Mouse (Mus musculus) cerebellum, adult (tissue): Measurements from ENCODE around the gene Bmyc.
"Not testable (repeated sequence)": the region's sequence is repeated elsewhere in the genome, so short reads cannot be mapped to it uniquely, and the experiment has no call there.

ENCODE experiments used
- ATAC-seq: cut with Nextera tagmentation; 2 replicates; pipeline ENCODE4 v1.9.2; 2017; ENCODE audit warnings: mild to moderate bottlenecking, moderate library complexity, mixed read lengths; ENCODE audit not compliant: insufficient number of reproducible peaks, low FRiP score, low TSS enrichment

Gene Bmyc

DNA sequence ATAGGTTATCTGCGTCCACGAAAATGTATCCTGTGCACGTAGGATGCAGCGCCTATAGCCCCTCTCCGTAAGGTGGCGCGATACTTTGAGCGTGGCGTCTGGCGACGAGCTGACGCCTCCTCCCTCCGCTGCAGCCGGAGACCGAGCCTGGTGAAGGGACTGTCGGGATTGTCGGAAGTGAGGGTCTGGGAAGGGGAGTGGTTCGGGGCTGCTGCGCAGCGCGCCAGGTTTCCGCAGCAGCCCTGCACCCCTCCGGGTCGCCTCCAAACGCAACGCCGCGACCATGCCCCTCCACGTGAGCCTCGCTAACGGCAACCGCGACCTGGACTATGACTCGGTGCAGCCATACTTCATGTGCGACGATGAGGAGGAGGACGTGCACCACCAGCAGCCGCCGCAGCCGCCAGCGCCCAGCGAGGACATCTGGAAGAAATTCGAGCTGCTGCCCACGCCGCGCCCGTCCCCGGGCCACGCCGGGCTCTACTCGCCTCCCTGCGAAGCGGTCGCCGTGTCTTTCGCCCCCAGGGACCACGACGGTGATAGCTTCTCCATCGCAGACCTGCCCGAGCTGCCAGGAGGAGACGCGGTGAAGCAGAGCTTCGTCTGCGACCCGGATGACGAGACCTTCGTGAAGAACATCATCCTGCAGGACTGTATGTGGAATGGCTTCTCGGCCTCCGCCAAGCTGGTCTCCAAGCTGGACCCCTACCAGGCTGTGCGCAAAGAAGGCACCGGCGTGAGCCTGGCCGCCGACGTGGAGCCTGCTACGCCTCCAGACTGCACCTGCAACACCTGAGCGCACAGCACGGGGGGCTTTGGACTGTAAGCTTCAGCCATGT is at the start of gene Bmyc:
Gene Bmyc (plus strand): TSS at position 97 of the 839 bp plus-strand sequence.
- ATAC-seq, result peak; percentile 91

DNA sequence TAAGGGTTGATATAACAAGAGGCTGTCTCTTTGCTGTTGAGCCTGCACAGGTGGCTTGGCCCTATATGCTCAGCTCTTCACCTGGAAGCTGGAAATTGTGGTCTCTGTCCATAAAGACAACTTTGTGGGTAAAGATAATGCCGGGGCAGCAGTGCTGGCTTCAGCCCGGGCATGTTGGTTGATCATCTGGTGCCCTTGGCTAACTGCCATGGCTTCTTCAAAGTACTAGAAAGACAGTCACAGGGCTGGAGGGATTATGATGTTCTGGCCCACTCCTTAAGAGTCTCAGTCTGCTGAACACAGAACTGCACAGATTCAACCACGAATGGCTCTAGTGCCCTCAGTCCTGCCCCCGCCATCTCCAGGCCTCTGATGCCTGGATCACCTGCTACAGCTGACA is 49.3 kb upstream of the Bmyc start:
- no peak for ATAC-seq

DNA sequence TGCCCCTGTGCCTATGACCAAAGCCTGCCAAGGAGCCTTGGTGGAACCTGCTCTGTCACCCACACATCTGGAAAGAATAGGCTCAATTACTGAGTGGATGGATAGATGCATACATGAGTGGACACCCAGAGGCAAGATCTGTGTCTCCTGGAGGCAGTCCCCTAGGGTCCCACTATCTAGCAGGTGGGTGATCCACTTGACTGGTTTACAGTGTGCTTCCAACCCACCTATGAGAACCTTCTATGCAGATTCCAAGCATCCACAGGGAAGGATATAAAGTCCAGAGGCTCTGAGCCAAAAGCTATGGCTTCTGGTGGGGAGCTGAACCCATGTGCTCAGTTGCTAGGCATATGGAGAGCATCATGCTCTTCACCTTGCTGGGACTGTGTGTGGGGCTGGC is 48.9 kb upstream of the Bmyc start, which contains the start of gene Lcn5:
Gene Lcn5 (plus strand): TSS at position 301 of the 400 bp plus-strand sequence.
- no peak for ATAC-seq

DNA sequence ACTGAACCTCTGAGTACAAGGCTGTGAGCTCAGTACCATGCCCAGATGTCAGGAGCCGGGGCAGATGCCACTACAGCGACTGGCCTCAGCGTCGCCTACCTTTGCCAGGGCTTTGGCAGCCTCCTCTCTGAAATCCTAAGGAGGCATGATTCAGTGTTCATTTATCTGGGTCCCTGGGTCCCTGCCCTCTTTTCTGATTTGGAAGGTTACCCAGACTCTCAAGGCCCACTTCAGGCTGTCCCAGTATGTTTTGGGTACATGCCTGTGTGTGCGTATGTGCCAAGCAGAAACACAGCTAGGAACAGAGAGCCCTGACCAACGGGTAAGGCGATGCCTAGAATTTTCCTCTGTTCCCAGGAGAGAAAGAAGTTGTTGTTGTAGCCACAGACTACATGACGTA is 46.3 kb upstream of the Bmyc start:
- no peak for ATAC-seq

DNA sequence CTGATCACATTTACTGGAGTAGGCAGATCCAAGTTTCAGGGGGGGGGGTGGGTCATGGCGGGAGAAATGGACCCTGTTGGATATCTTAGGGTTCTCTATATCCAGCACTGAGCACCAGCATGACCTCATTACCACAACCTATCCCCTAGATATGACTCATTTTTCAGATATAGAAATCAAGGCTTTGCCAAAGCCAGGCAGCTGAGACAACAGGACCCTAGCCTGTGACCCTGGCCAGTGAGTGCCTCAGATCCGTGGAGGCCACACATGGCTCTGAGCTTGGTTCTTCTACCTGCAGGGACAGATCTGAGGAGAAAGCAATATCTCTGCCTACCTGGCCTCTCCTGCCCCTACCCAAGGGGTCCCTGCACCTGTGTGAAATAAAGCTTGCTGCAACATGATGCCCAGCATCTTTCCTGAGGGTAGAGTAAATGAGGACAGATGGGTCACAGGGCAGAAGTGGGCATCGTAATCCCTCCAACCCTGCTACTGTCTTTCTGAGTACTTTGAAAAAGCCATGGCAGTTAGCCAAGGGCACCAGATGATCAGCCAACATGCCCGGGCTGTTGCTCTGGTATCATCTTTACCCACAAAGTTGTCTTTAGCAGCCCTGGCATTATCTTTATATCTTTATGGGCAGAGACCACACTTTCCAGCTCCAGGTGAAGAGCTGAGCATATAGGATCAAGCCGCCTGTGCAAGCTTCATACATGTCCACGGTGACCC is 45.1 kb upstream of the Bmyc start:
- ATAC-seq, result no peak

DNA sequence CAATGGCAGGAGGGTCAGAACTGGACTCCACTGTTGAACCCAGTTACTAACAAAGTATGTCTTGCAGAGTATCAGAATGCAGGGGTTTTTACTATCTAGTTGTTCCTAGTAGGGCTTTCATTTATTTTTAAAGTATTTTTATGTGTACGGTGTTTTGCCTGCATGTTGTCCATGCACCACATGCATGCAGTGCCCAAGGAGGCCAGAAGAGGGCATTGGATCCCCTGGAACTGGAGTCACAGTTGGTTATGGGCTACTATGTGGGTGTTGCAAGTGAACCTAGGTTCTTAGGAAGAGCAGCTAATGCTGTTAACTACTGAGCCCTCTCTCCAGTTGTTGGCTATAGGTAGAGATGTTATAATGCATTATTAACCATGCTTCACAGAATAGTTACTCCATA is 43.0 kb upstream of the Bmyc start:
- ATAC-seq, result no peak

DNA sequence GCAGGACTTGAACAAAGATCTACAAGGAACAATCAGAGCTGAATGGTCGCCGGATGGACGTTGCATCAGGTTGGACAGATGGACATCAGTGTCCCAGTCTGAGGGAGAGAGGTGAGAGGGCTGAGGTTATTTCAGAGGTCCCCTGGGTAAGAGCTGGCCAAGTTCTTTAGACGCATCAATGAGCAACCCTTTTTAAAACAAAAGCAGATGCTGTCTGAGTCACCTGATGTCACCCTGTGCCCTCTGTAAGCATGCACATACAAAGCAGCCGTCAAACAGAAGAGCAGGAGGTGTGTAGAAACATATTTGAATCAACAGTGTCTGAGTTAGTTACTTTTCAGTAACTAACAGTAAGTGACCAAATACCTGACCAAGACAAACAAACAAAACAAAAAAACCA is 42.4 kb upstream of the Bmyc start:
- no peak for ATAC-seq

DNA sequence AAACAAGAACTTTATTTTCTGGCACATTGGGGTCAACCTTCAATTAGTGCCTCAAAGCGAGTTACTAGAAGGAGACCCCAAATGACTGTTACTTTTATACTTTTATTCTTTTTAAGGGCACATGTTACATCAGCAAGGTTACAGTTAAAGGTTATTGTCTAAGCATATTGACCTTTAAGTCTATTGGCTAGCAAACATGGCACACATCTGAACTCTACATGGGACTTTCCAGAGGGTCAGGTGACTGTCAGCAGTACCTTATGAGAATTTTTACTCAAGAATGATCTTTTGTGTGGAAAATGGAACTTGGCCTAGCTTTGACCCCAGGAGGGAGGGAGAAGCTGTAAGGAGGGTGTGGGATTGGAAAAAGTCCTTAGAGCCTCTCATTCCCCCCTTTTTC is 40.0 kb upstream of the Bmyc start:
- no peak for ATAC-seq

DNA sequence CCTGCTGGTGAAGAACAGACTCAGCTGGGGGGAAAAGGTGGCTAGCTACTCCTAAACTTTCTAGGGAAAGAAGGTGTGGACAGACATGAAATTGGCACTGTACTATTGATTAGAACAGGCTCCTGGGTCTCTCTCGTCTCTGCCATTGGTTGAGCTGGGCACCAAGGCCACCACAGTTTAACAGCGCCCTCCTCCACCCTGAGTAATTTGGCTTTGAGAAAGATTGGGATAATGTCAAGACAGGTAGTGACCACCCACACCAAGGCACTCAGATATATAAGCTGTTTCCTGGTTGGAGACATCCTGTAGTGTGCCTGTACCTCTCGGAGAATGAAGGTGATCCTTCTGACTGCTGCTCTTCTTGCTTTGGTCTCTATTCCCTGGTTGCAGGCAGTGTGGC is 30.1 kb upstream of the Bmyc start, which contains the start of gene Lcn6:
Gene Lcn6 (plus strand): TSS at position 301 of the 400 bp plus-strand sequence.
- ATAC-seq, result no peak

DNA sequence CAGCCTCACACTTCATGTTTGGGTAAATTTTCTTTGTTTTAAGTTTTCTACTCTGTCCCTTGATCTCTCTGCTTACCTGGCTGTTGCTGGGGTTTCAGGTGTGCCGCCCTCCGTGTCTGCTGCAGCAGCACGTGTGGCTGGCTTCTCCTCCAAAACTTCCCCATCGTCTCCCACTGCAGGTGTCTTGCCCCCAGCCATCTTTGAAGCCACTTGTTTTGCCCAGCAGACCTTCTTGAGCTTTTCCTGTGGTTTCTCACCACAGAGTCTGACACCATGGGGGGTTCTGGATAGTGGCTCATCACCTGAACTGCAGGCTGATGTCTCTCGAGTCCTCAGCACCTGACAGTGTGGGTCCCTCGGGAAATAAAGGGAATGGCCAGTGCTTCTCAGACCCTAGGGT is 27.0 kb upstream of the Bmyc start:
- ATAC-seq, result no peak

DNA sequence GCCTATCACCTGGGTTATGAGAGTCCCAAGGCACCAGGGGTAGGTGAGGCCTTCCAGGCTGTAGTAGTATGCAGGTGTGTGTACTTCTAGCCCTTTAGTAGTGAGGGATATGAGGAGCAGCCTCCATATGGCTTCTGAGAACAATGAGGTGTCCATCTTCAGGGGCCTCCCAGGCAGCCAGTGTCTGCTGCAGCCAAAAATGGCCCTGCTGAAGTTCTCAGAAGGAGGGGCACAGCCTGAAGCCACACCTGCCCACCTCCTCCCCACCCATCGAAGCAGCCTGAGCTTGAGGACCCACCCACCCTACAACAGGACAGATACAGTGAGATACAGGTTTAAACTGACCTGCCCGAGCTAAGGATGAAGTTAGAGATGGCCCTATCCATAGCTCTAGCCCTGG is 24.1 kb upstream of the Bmyc start, which contains the start of gene Lcn10:
Gene Lcn10 (plus strand): TSS at position 301 of the 400 bp plus-strand sequence.
- ATAC-seq, result no peak

DNA sequence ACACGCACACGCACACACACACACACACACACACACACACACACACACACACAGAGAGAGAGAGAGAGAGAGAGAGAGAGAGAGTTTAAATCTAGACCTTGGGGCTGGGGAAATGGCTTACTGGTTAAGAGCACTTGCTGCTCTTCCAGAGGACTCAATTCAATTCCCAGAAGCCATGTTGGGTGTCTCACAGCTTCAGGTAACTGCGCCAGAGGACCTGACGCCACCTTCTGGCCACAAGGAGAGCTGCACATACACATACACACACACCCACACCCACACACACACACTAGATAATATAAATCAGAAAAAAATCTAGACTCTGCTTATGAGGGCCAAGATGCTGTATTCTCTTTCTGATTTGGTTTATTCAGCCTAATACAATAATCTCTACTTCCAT is 19.6 kb upstream of the Bmyc start:
- ATAC-seq, result no peak

DNA sequence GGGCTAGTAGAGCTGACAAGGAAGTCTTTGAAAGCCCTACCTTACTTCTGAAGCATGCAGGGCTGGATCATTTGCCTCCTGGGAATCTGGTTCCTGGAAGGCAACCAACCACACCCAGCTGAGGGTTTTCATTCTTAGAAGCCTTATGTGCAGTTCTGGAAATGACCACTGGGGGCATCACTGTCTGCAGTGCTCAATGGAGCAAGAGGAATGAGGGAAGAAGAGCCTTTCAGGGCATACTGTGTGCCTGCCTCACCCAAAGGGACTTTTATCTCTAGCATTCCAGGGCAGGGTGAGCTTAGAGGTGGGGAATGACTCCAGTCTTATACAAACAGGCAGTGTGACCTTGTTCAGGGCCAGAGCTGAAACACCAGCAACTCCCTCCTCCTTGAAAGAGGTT is 11.9 kb upstream of the Bmyc start:
- ATAC-seq, result no peak

DNA sequence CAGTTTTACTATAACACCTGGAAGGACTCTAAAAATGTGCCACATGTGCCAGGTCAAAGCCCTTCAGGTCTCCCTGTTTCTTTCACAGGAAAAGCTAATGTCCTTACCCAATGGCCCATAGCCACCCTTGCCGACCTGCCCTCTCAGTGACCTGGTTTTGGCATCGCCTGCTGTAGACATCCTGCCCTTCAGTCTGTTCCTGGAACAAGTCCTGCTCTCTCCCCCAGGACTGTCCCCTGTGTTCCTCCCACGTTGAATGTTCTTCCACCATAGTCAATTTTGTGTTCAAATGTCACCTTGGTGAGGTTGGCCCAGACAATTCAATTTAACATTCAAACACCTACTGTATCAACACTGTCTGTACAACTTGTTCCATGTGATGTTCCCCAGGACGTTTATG is 9.6 kb upstream of the Bmyc start:
- no peak for ATAC-seq

DNA sequence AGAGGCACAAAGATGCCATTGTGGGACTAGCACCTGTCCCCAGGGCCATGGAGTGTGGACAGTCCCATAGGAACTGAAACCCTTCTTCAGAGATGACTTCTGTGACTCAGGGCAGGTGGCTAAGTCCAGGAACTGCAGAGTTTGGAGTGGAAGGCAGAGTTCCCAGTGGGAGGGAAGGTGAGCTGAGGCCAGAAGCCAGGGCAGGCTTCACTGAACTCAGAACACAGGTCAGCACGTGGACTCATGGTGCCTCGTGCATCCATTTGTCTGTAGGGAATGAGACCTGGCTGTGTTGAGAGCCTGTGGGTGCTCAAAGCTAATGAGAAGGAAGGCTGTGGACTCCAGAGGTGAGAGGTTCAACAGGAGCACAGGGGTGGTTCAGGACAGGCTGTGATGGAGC is 7.8 kb upstream of the Bmyc start:
- no peak for ATAC-seq

DNA sequence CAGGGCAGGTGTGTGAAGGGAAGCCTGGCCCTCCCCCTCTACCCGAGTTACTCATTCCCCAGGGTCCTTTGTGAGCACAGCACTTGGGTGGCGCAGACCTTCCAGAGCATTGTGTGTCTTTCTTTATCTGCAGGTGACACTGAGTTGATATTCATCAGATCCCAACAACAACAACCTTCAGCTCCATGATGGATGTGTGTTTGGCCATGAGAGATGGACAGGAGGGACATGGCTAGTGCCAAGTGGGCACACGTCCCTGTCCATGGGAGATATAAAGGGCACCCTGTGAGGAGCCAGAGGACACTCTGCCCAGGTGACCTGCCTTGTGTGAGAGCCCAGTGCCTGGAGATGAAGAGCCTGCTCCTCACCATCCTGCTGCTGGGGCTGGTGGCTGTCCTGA is 6.8 kb upstream of the Bmyc start, which contains the start of gene Obp2a:
Gene Obp2a (plus strand): TSS at position 301 of the 400 bp plus-strand sequence.
- ATAC-seq, result not testable (repeated sequence)

DNA sequence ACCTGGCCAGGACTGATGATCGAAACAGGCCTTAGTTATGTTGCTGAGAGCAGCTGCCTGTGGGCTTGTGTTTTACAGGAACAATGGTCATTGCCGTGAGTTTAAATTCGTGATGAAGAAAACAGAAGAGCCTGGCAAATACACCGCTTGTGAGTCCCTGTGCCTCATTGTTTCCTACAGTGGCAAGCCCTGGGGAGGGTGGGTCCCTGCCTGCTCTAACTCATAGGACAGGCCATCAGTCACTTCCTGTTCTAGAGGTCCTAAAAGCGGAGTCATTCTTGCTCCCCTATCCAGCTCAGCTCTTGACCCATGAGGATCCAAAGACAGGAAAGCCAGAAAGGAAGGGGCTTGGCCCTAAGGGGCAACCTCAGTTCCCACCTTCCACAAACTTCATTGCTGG is 5.5 kb upstream of the Bmyc start:
- no peak for ATAC-seq

DNA sequence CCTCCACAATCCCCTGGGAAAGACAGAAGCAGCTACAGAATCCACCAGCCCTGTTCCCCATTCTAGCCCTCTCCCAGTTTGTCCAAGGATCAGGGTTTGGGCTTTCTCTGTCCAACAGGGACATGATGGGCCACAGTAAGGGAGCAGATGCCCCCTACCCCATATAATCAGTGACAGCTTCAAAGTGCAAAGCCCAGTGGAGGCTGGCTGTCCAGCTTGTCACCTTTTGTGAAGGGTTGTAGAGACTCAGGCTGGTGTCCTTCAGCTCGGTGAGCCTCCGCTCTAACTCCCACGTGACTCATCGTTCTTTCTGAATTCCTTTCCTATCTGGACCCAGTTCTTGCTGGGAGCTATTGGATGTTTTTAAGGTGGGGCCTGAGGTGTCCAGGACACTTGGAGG is 2.8 kb upstream of the Bmyc start:
- ATAC-seq, result no peak

DNA sequence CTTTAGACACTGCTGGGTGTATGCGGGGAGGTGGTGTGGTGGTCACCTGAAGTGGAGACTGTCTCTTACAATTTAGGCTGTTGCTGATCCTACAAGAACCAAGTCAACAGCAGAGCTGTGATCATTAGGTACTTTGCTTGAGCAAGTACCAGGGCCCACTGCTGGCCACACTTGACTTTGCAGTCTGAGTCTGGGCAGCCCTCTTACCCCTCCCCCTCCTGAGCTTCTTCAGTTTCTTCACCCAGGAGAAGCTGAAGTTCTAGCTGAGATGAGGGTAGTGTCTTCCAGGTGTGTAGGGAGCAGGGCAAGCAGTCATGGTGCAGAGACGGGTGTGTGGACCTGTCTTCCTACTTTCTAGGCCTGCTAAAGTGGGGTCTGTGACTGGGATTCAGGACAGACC is 1.6 kb downstream of the Bmyc start:
- ATAC-seq, result no peak

DNA sequence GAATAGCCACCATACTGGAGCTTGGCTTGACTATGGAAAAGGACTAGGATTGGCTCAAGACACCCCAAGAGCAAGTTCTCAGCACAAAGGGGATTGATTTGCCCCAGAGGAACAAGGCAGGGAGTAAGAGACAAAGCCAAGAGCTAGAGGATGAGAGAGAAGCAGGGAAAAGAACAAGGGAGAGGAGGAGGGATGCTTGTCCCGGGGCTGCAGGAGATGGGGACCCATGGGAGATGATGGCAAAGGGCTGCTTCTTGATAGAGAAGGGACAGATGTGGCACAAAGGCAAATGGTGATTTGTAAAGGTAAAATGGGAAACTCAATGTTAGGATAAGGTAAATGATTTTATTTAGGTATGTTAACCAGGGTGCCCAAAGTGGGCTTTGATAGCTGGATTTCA is 2.5 kb downstream of the Bmyc start:
- ATAC-seq, result not testable (repeated sequence)

DNA sequence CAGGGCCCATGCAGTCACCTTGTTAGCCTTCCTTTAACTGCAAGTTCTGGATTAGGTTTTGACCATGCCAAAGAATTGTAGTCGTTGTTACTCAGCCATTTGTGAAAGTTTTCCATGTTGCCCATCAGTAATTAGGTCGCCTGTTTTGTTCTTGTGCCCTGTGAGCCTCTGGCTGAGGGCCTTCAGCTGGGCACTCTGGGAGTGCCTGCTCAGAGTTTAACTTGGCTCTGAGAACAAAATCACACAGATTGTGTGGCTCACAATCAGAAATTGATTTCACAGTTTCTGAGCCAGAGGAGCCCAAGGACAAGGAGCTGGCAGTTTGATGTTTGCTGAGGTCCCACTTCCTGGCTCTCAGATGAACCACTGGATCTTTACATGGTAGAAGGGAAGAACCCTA is 3.3 kb downstream of the Bmyc start:
- not testable (repeated sequence) for ATAC-seq
